Mouse (Mus musculus): ENCODE measurements around the gene Lgr5. TPM values are rescaled to one million over a fixed set of nuclear protein-coding genes. Genes with fewer than 3 reads are reported as not detected.

Gene Lgr5
- 2.7 and 3.9 TPM in 2 replicates for polyA plus RNA-seq (2016; fragmentation: Nextera tagmentation; extraction: Ambion mirVana)

DNA sequence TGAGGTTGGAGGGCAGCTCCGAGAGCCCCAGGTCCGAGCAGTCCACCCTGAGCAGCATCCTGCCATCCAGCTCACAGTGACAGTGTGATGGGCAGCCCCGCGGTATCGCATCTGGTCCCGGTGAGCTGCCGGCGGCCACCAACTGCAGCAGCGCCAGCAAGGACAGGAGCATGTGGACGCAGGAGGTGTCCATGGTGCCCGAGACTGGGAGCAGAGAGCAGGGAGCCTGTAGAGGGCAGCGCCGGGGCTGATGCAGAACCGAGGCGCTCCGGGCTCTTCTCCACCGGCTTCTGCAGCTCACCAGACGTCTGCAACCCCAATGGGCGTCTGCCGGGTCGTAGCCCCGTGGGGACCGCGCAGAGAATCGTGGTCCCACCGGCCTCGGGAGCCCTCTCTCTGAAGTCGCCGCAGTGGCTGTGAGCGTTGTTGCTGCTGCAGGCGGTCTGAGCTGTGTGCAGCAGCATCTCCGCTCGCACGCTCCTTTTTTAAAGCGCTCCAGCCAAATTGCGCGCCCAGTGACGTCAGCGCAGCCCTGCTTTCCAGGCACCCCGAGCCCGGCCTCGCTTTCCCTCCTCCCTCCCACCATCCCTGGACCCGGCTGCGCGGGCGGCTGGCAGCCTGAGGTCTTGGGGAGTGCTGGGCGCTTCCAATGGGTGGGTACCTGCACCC, at the start of gene Lgr5:
TSS of gene Lgr5 (minus strand) at position 480 of the 669 bp plus-strand sequence.
- H3K36me3 ChIP-seq, result no peaks in the 10 kb centered on the region
- peak within 1 kb of the TSS; percentile 49 for H3K4me3 ChIP-seq
- WGBS (ENCODE audit: insufficient replicate concordance), result 2% methylated on average over 45 of the region's 47 CpGs
- H3K27ac ChIP-seq, result peak within 1 kb of the TSS; percentile 36; the same call in 1 of the 2 replicates
- no peaks in the 10 kb centered on the region for H3K9me3 ChIP-seq (replicated peaks)
- peak; percentile 61 for ATAC-seq
- peaks cover 67% of the 10 kb centered on the region for H3K27me3 ChIP-seq (replicated peaks)
- H3K4me2 ChIP-seq, result peak within 1 kb of the TSS; percentile 61
- H3K9ac ChIP-seq, result no peak within 1 kb of the TSS
- H3K4me1 ChIP-seq, result peaks cover 15% of the 10 kb centered on the region; the same call in 1 of the 2 replicates

DNA sequence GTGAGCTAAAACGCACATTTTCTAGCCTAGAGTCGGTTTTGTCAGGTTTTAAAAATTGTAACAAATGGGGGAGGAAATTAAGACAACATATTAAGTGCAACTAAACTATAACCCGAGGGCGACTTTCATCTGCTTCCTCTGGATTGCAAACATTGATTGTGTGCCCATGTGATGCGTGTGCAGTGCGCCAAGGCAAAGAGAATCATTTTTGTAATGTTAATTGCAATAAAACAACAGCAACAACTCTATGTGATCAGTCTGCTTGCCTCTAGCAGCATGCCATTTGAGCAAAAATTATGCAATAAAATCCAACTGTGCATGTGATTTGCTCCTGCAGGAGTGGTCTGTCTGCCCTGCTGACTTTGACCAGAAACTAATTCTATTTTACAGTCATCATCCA, 39.1 kb upstream of the Lgr5 start:
- no peaks in the 10 kb centered on the region for H3K27me3 ChIP-seq (replicated peaks)
- no peak overlapping the region for H3K27ac ChIP-seq
- no peaks in the 10 kb centered on the region for H3K9me3 ChIP-seq (replicated peaks)
- H3K9ac ChIP-seq, result no peak overlapping the region
- no peaks in the 10 kb centered on the region for H3K4me1 ChIP-seq
- no peak overlapping the region for H3K4me3 ChIP-seq
- 75% methylated on average over 6 of the region's 6 CpGs for WGBS (ENCODE audit: insufficient replicate concordance)
- ATAC-seq, result no peak
- no peaks in the 10 kb centered on the region for H3K36me3 ChIP-seq
- H3K4me2 ChIP-seq, result no peak overlapping the region

DNA sequence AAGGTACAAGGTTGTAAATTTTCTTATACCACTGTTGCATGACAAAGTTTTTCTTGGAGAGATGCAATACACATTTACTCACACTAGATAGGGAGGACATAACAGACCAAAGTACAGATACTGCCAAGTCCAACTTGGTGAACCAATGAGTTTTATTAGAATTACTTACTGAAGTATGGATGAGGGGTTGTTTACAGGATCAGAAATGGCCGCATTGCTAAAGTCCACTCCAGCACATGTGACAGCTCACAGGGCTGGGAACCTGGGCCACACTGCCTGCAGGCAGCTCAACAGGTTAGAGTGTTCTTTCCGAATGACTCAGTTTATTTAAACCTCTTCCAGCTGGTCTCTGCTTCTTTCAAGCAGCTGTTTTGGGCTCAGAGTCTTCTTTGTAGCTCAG, 37.4 kb upstream of the Lgr5 start:
- H3K4me1 ChIP-seq, result no peaks in the 10 kb centered on the region
- H3K9me3 ChIP-seq (replicated peaks), result no peaks in the 10 kb centered on the region
- no peaks in the 10 kb centered on the region for H3K36me3 ChIP-seq
- WGBS (ENCODE audit: insufficient replicate concordance), result 78% methylated on average over 2 of the region's 2 CpGs
- no peak overlapping the region for H3K4me3 ChIP-seq
- H3K9ac ChIP-seq, result no peak overlapping the region
- no peak overlapping the region for H3K27ac ChIP-seq
- ATAC-seq, result no peak
- no peaks in the 10 kb centered on the region for H3K27me3 ChIP-seq (replicated peaks)
- H3K4me2 ChIP-seq, result no peak overlapping the region

DNA sequence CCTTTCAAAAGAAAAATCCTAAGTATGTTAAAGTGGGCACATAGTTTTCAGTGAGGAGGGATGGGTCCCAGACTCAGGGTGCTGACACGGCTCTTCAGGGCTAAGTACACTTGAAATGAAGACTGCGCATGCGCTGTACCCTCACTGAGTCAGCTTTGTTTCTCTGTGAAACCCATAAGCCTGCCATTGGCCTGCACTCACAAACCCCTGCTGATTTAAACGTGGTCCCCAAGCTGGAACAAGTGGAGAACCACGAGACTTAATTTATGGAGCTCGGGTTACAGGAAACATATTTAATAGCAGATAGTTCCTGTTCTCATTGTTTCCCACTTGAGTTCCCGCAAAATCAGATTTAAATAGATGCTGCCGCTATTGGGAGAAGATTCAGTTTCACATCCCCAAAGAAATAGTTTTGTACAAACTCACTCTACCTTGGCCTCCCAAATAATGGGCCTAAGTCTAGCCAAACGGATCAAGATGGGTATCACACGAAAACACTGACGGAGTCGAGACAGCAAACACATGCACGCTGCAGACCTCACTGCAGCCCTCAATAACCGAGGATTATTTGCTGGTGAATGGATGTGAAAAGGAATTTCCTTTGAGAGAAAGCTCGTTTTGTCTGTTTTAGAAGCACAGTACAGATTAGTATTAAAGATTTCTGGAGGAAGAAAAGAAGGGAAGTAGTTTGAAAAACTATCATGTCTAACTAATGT, 36.5 kb upstream of the Lgr5 start:
- 68% methylated on average over 15 of the region's 15 CpGs for WGBS (ENCODE audit: insufficient replicate concordance)

DNA sequence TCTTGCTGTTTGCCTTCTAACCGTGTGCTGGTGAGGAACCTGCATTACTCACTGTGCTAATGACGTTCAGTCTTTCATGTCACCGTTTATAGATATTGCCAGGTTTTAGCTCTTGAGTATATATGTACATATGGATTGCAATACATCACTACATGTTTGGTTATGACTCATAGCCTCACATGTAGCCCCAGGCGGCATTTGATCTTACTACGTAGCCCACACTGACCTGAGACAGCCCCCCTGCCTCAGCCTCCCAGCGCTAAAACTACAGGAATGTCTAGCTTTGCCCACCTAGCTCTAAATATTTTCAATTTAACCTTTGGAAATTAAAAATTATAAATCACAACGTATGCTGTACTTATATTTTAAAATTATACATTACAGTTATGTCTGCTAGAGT, 35.9 kb upstream of the Lgr5 start:
- H3K4me3 ChIP-seq, result no peak overlapping the region
- no peak overlapping the region for H3K4me2 ChIP-seq
- H3K4me1 ChIP-seq, result no peaks in the 10 kb centered on the region
- no peaks in the 10 kb centered on the region for H3K9me3 ChIP-seq (replicated peaks)
- 73% methylated on average over 7 of the region's 7 CpGs for WGBS (ENCODE audit: insufficient replicate concordance)
- no peaks in the 10 kb centered on the region for H3K36me3 ChIP-seq
- H3K27ac ChIP-seq, result no peak overlapping the region
- H3K9ac ChIP-seq, result no peak overlapping the region
- no peaks in the 10 kb centered on the region for H3K27me3 ChIP-seq (replicated peaks)
- no peak for ATAC-seq

More for the DNA sequence above, 36.5 kb upstream of the Lgr5 start:
- H3K27me3 ChIP-seq (replicated peaks), result no peaks in the 10 kb centered on the region
- no peak overlapping the region for H3K4me2 ChIP-seq
- no peaks in the 10 kb centered on the region for H3K9me3 ChIP-seq (replicated peaks)
- H3K4me1 ChIP-seq, result no peaks in the 10 kb centered on the region
- no peak overlapping the region for H3K4me3 ChIP-seq
- ATAC-seq, result no peak
- H3K9ac ChIP-seq, result no peak overlapping the region
- H3K27ac ChIP-seq, result no peak overlapping the region
- no peaks in the 10 kb centered on the region for H3K36me3 ChIP-seq

DNA sequence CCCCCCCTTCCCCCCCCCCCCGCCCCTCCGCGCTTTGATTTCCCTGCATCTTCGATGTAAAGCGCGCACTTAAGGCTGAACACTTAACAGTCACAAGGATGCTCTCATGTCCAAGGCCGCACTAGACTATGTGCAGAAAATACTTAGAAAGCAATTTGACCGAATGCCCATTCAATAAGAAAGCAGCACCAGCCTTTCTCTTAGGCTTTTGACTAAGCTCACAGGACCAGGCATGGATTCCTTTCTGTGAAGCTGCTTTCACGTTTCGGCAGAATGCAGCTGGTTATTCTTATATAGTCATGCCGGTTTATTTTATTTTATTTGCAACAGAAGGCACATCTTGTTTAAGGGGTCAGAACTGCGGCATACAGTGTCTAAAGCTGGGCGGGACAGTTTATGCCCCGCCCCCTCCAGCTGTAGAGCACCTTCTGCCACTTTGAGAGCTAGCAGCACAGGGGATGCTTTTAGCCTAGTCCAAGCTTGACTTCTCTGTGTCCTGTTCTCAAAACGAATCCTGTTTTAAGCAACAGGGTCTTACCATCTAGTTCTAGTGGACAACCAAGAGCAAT, 30.8 kb upstream of the Lgr5 start:
- Histone ChIP-seq H3K4me2 (peak overlapping the region; percentile 2; the same call in 1 of the 2 replicates), H3K9ac (no peak overlapping the region), H3K27ac (no peak overlapping the region), H3K36me3 (no peaks in the 10 kb centered on the region), H3K9me3 (replicated peaks) (no peaks in the 10 kb centered on the region), H3K27me3 (replicated peaks) (no peaks in the 10 kb centered on the region; the same call in 1 of the 2 replicates), H3K4me1 (no peaks in the 10 kb centered on the region), H3K4me3 (no peak overlapping the region)
- WGBS (ENCODE audit: insufficient replicate concordance), result 34% methylated on average over 15 of the region's 15 CpGs
- no peak for ATAC-seq

DNA sequence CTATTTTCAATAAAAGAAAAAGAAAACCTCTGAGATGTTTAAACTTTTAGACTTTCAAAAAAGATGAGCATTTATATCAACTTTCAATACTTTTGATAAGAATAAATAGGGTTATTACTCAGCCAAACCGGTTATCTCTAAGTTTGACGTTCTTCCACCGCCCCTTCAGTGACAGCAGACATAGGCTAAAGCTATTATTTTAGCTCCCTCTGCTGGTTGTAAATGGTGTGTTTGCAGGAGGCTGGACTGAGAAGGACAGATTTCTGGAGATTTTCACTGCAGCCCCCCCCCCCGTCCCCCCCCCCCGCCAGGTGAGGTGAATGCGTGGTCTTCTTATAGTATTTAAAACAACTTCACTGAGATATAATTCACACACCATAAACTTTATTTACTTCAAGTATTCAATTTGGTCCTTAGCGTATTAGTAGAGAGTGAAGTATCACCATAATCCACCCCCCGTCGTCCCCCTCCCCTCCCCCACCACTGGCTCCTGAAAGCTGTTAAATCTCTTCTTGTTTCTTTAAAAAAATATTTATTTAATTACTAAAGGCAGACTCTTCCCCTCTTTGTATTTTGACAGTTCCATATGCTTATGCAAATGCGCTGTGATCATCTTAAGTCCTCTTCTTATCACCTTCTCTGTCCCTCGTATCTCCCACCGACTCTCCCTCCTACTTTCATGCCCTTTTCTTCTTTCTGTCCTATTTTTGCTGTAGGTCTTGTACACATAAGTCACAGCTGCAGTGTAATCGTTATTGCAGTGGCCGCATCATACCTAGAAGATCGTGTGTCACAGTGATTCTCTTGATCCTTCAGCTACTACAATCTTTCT, 30.1 kb upstream of the Lgr5 start:
- H3K27ac ChIP-seq, result no peak overlapping the region
- no peaks in the 10 kb centered on the region for H3K36me3 ChIP-seq
- ATAC-seq, result no peak
- no peak overlapping the region for H3K4me3 ChIP-seq
- H3K9ac ChIP-seq, result no peak overlapping the region
- no peaks in the 10 kb centered on the region; the same call in 1 of the 2 replicates for H3K27me3 ChIP-seq (replicated peaks)
- H3K4me1 ChIP-seq, result no peaks in the 10 kb centered on the region
- 15% methylated on average over 12 of the region's 15 CpGs for WGBS (ENCODE audit: insufficient replicate concordance)
- no peaks in the 10 kb centered on the region for H3K9me3 ChIP-seq (replicated peaks)
- peak overlapping the region; percentile 2; the same call in 1 of the 2 replicates for H3K4me2 ChIP-seq

DNA sequence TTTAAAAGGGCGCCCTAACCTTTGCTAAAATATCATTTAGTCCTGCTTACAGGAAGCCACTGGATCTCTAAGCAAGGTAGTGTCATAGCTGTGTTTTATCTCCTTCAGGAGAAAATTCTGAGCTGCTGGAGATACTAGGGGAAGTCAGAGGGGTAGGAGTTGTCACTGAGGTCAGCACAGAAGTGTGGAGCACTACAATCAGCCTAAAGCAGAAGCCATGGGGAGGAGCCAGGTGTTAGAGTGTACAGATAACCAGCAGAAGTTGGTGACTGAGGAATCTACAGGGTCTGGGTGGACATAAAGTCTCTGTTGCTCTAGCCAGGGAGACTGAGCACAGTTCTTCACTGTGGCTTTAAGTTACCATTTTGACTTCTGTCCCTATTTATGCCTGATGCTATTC, 8.2 kb upstream of the Lgr5 start:
- ATAC-seq, result no peak
- Histone ChIP-seq H3K4me1 (no peaks in the 10 kb centered on the region), H3K27ac (no peak overlapping the region), H3K4me3 (no peak overlapping the region), H3K9me3 (replicated peaks) (no peaks in the 10 kb centered on the region), H3K4me2 (no peak overlapping the region), H3K27me3 (replicated peaks) (no peaks in the 10 kb centered on the region), H3K36me3 (no peaks in the 10 kb centered on the region), H3K9ac (no peak overlapping the region)
- 79% methylated on average over 1 of the region's 1 CpGs for WGBS (ENCODE audit: insufficient replicate concordance)

DNA sequence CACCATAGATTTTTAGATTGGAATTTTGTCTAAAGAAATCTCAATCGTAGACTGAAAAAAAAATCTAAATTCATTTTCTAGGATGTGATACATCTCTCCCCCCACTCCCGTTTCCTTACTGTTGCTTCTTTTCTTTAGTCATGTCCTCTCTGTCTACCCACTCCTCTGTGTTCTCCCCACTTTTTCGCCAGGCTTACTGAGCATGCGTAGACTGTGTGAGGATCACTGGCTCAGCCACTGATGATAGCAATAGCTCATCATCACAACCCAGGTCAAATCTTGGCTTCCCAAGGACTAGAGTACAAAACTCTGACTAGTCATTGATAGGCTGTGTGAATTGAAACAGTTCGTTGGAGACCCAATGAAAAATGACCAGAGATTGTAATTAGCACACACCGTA, 6.1 kb upstream of the Lgr5 start:
- Histone ChIP-seq H3K4me2 (no peak overlapping the region), H3K27ac (no peak overlapping the region), H3K4me1 (no peaks in the 10 kb centered on the region), H3K9ac (no peak overlapping the region), H3K36me3 (no peaks in the 10 kb centered on the region), H3K9me3 (replicated peaks) (no peaks in the 10 kb centered on the region), H3K27me3 (replicated peaks) (peaks cover 17% of the 10 kb centered on the region), H3K4me3 (no peak overlapping the region)
- WGBS (ENCODE audit: insufficient replicate concordance), result 82% methylated on average over 6 of the region's 6 CpGs
- ATAC-seq, result no peak

DNA sequence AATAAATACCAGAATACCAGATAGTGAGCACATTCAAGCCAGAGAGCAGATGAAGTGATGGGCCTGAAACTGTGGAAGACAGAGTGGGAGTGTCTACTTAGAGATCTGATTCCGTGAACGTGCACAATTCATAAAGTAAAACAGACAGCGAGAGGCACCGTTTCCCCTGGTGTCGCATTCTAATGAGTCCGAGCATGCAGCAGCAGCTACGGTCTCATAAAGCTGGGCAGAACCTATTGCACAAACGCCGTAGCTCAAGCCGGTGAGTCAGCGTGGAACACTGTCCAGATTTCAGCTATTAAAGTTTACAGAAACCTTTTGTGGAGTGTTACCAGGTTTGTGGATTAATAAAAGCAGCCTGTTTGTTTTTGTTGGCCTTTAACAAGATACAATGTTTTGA, 5.6 kb upstream of the Lgr5 start:
- Histone ChIP-seq H3K4me1 (no peaks in the 10 kb centered on the region), H3K27ac (no peak overlapping the region), H3K27me3 (replicated peaks) (peaks cover 21% of the 10 kb centered on the region), H3K4me2 (no peak overlapping the region), H3K9ac (no peak overlapping the region), H3K36me3 (no peaks in the 10 kb centered on the region), H3K9me3 (replicated peaks) (no peaks in the 10 kb centered on the region), H3K4me3 (no peak overlapping the region)
- 72% methylated on average over 11 of the region's 11 CpGs for WGBS (ENCODE audit: insufficient replicate concordance)
- ATAC-seq, result no peak

DNA sequence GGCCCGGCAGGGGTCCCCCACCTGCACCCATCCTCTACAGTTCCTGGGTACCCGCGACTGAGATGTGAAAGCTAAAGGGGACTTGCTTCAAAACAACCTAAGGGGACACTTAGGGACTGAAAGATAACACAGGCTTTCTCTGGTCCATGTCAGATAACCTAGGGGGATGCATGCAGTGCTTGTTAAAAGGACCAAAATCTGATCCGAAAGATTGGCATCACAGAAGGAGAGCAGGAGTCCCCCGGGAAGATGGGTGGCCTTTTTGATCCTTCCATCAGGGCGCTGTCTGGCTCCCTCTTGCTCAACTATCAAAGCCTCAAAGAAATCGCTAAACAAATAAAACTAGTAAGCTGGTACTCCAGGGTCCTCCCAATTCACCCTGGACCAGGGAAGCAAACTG, 399 bp upstream of the Lgr5 start:
- Histone ChIP-seq H3K4me1 (peaks cover 15% of the 10 kb centered on the region; the same call in 1 of the 2 replicates), H3K4me3 (peak overlapping the region; percentile 49), H3K27me3 (replicated peaks) (peaks cover 67% of the 10 kb centered on the region), H3K9me3 (replicated peaks) (no peaks in the 10 kb centered on the region), H3K36me3 (no peaks in the 10 kb centered on the region), H3K27ac (no peak overlapping the region), H3K9ac (no peak overlapping the region), H3K4me2 (peak overlapping the region; percentile 61)
- WGBS (ENCODE audit: insufficient replicate concordance), result 5% methylated on average over 7 of the region's 7 CpGs
- ATAC-seq, result no peak
